Mouse (Mus musculus) MEL (cell line): ENCODE measurements at regions not wholly inside any gene's neighbourhood (a gene's known extent, or its start where the extent isn't known, plus 50 kb on each side); places are given as distances from the start of the nearest gene placed in this dataset.

Source experiments
- DNase-seq: peaks from one replicate; pipeline ENCODE4 v3.0.0; 2011; ENCODE audit warnings: low read depth, low spot score
- H3K27ac ChIP-seq: 2 replicates; pipeline ENCODE4 v1.5.1; 2012; ENCODE audit warnings: low read depth, mild to moderate bottlenecking, control low read depth, low read length, moderate library complexity; ENCODE audit not compliant: control insufficient read depth
- H3K27me3 ChIP-seq, 2 experiments: fragments of 150-350 bp in 1 of 2; sonication (generic) in 1 of 2; 2 replicates each; pipeline ENCODE4 v1.6.1; 2012; ENCODE audit warnings: low read length in 2 of 2, mild to moderate bottlenecking in 2 of 2, improper control_type of control experiment in 1 of 2, moderate library complexity in 1 of 2; ENCODE audit not compliant: insufficient read depth in 2 of 2, control insufficient read depth in 1 of 2
- H3K36me3 ChIP-seq, 2 experiments: 2 replicates each; pipeline ENCODE4 v1.6.1; 2012 to 2014; ENCODE audit warnings: low read length in 2 of 2, improper control_type of control experiment in 1 of 2, inconsistent platforms in 1 of 2, mild to moderate bottlenecking in 1 of 2; ENCODE audit not compliant: insufficient read depth in 2 of 2, control insufficient read depth in 1 of 2
- H3K4me1 ChIP-seq, 2 experiments: fragments of 150-350 bp in 1 of 2; sonication (generic) in 1 of 2; 2 replicates each; pipeline ENCODE4 v1.6.1; 2012; ENCODE audit warnings: low read length in 2 of 2, improper control_type of control experiment in 1 of 2, mild to moderate bottlenecking in 1 of 2; ENCODE audit not compliant: insufficient read depth in 2 of 2, control insufficient read depth in 1 of 2
- H3K4me3 ChIP-seq, 2 experiments: fragments of 150-350 bp in 1 of 2; sonication (generic) in 1 of 2; 2 replicates each; pipeline ENCODE4 v1.5.1; 2012; ENCODE audit warnings: low read depth in 2 of 2, low read length in 2 of 2, mild to moderate bottlenecking in 2 of 2, moderate library complexity in 2 of 2, control low read depth in 1 of 2, improper control_type of control experiment in 1 of 2; ENCODE audit not compliant: control insufficient read depth in 1 of 2, insufficient read depth in 1 of 2
- H3K79me2 ChIP-seq: 2 replicates; pipeline ENCODE4 v1.6.1; 2012; ENCODE audit warnings: mild to moderate bottlenecking, low read length, moderate library complexity; ENCODE audit not compliant: control insufficient read depth, poor library complexity, insufficient read depth
- H3K9ac ChIP-seq: 2 replicates; pipeline ENCODE4 v1.6.1; 2012; ENCODE audit warnings: low read depth, mild to moderate bottlenecking, control low read depth, low read length, moderate library complexity; ENCODE audit not compliant: control insufficient read depth, poor library complexity, severe bottlenecking
- H3K9me3 ChIP-seq: fragments of 150-350 bp; sonication (generic); replicated peaks from 2 replicates; pipeline ENCODE4 v1.6.1; 2012; ENCODE audit warnings: mild to moderate bottlenecking, low read length, improper control_type of control experiment, moderate library complexity; ENCODE audit not compliant: insufficient read depth
- CHD2 ChIP-seq: IDR thresholded peaks from 2 replicates; pipeline ENCODE4 v1.6.1; 2011; ENCODE audit warnings: low read length, improper control_type of control experiment
- CTCF ChIP-seq, 3 experiments: IDR thresholded peaks in 2 of 3; conservative IDR thresholded peaks in 1 of 3; 2 replicates each; pipeline ENCODE4 v1.5.1; 2011 to 2012; ENCODE audit warnings: low read length in 3 of 3, low read depth in 2 of 3, mild to moderate bottlenecking in 2 of 3, improper control_type of control experiment in 1 of 3, inconsistent platforms in 1 of 3, mixed read lengths in 1 of 3, moderate library complexity in 1 of 3; ENCODE audit not compliant: control insufficient read depth in 1 of 3, insufficient read depth in 1 of 3, poor library complexity in 1 of 3, severe bottlenecking in 1 of 3
- E2F4 ChIP-seq: IDR thresholded peaks from 2 replicates; pipeline ENCODE4 v1.6.1; 2011; ENCODE audit warnings: low read depth, low read length, improper control_type of control experiment, borderline replicate concordance
- ELF1 ChIP-seq: IDR thresholded peaks from 2 replicates; pipeline ENCODE4 v1.6.1; 2014; ENCODE audit warnings: low read depth, mild to moderate bottlenecking, inconsistent platforms, low read length, improper control_type of control experiment, moderate library complexity
- ETS1 ChIP-seq: IDR thresholded peaks from 2 replicates; pipeline ENCODE4 v1.6.1; 2012; ENCODE audit warnings: low read depth, mild to moderate bottlenecking, inconsistent platforms, low read length, improper control_type of control experiment, moderate library complexity
- HCFC1 ChIP-seq: IDR thresholded peaks from 2 replicates; pipeline ENCODE4 v1.6.1; 2012; ENCODE audit warnings: low read depth, mild to moderate bottlenecking, inconsistent platforms, low read length, improper control_type of control experiment, moderate library complexity
- JUND ChIP-seq: IDR thresholded peaks from 2 replicates; pipeline ENCODE4 v1.6.1; 2011; ENCODE audit warnings: low read depth, mild to moderate bottlenecking, improper control_type of control experiment, low read length
- MAX ChIP-seq: IDR thresholded peaks from 2 replicates; pipeline ENCODE4 v1.6.1; 2011; ENCODE audit warnings: low read length, improper control_type of control experiment
- MAZ ChIP-seq: IDR thresholded peaks from 2 replicates; pipeline ENCODE4 v1.6.1; 2012; ENCODE audit warnings: low read depth, mild to moderate bottlenecking, inconsistent platforms, low read length, improper control_type of control experiment
- MYB ChIP-seq: IDR thresholded peaks from 2 replicates; pipeline ENCODE4 v1.6.1; 2011; ENCODE audit warnings: mild to moderate bottlenecking, low read depth, low read length, improper control_type of control experiment
- MYC ChIP-seq: IDR thresholded peaks from 2 replicates; pipeline ENCODE4 v1.6.1; 2011; ENCODE audit warnings: low read depth, mild to moderate bottlenecking, low read length, improper control_type of control experiment, moderate library complexity
- NELFE ChIP-seq: IDR thresholded peaks from 2 replicates; pipeline ENCODE4 v1.6.1; 2011; ENCODE audit warnings: low read depth, low read length, improper control_type of control experiment
- NRF1 ChIP-seq: IDR thresholded peaks from 2 replicates; pipeline ENCODE4 v1.6.1; 2014; ENCODE audit warnings: low read depth, mild to moderate bottlenecking, inconsistent platforms, low read length, improper control_type of control experiment, moderate library complexity; ENCODE audit not compliant: poor library complexity, insufficient read depth, severe bottlenecking
- POLR2A ChIP-seq, 2 experiments: IDR thresholded peaks; 2 replicates each; pipeline ENCODE4 v1.6.1; 2011 to 2012; ENCODE audit warnings: low read length in 2 of 2, mild to moderate bottlenecking in 2 of 2, control low read depth in 1 of 2, improper control_type of control experiment in 1 of 2, low read depth in 1 of 2, moderate library complexity in 1 of 2; ENCODE audit not compliant: control insufficient read depth in 1 of 2, insufficient read depth in 1 of 2, poor library complexity in 1 of 2
- RCOR1 ChIP-seq: IDR thresholded peaks from 2 replicates; pipeline ENCODE4 v1.6.1; 2012; ENCODE audit warnings: low read depth, mild to moderate bottlenecking, inconsistent platforms, low read length, improper control_type of control experiment
- USF1 ChIP-seq: IDR thresholded peaks from 2 replicates; pipeline ENCODE4 v1.6.1; 2014; ENCODE audit warnings: low read depth, mild to moderate bottlenecking, inconsistent platforms, low read length, improper control_type of control experiment, moderate library complexity
- ZC3H11A ChIP-seq: IDR thresholded peaks from 2 replicates; pipeline ENCODE4 v1.6.1; 2012; ENCODE audit warnings: low read depth, mild to moderate bottlenecking, inconsistent platforms, low read length, improper control_type of control experiment
- ZKSCAN1 ChIP-seq: IDR thresholded peaks from 2 replicates; pipeline ENCODE4 v1.6.1; 2012; ENCODE audit warnings: low read depth, mild to moderate bottlenecking, inconsistent platforms, low read length, improper control_type of control experiment, moderate library complexity
- ZNF384 ChIP-seq: IDR thresholded peaks from 2 replicates; pipeline ENCODE4 v1.6.1; 2012; ENCODE audit warnings: low read depth, mild to moderate bottlenecking, inconsistent platforms, low read length, improper control_type of control experiment

- H3K27me3 ChIP-seq = peaks cover 0 to 13% of the 10 kb centered on the region in 2 experiments
- H3K79me2 ChIP-seq = no peaks in the 10 kb centered on the region
- H3K9me3 ChIP-seq = no peaks in the 10 kb centered on the region
- no peaks in the 10 kb centered on the region for H3K36me3 ChIP-seq
- no peak for TF ChIP-seq POLR2A (IDR thresholded peaks at IDR 0.05; ENCODE audit: control insufficient read depth in 1 of 2, insufficient read depth in 1 of 2, low read depth in 1 of 2, low read length in 2 of 2, poor library complexity in 1 of 2)
- TF ChIP-seq ZNF384 = no peak
- TF ChIP-seq ZC3H11A = no peak
- no peak for TF ChIP-seq MAX
- TF ChIP-seq USF1 = no peak
- no peak for TF ChIP-seq MYC
- no peak for TF ChIP-seq CTCF (IDR thresholded peaks at IDR 0.05 in 2 of 3, conservative IDR thresholded peaks at IDR 0.05 in 1 of 3; ENCODE audit: control insufficient read depth in 1 of 3, insufficient read depth in 1 of 3, low read depth in 2 of 3, low read length in 3 of 3, poor library complexity in 1 of 3, severe bottlenecking in 1 of 3)
- TF ChIP-seq NRF1 = no peak
- no peak overlapping the region for H3K4me3 ChIP-seq
- no peak for DNase-seq
- H3K9ac ChIP-seq = no peak overlapping the region
- H3K4me1 ChIP-seq = no peaks in the 10 kb centered on the region; a peak in 1 of 4 replicates
- H3K27ac ChIP-seq = no peak overlapping the region
These were observed 62.4 kb upstream of the Bhlhe23 start for GRCm38 (mm10) chr2:180839126-180839525.

GRCm38 (mm10) chr2:180837996-180838395 lies 61.3 kb upstream of the Bhlhe23 start:
- H3K27me3 ChIP-seq = peaks cover 0 to 17% of the 10 kb centered on the region in 2 experiments
- H3K27ac ChIP-seq = no peak overlapping the region
- no peaks in the 10 kb centered on the region; a peak in 1 of 4 replicates for H3K4me1 ChIP-seq
- H3K4me3 ChIP-seq = no peak overlapping the region
- H3K9ac ChIP-seq = no peak overlapping the region
- H3K36me3 ChIP-seq = no peaks in the 10 kb centered on the region
- H3K9me3 ChIP-seq = no peaks in the 10 kb centered on the region
- no peaks in the 10 kb centered on the region for H3K79me2 ChIP-seq
- DNase-seq = no peak
- TF ChIP-seq RCOR1 (no peak), MYB (no peak), E2F4 (no peak), HCFC1 (no peak), MAZ (no peak), ZC3H11A (no peak), ZKSCAN1 (no peak), NRF1 (no peak), ELF1 (no peak), JUND (no peak), NELFE (no peak), ETS1 (no peak), CHD2 (no peak)
